Mouse (Mus musculus) thymus, adult 2 months (tissue): ENCODE results near the gene Otop2. TPM values are rescaled to one million over a fixed set of nuclear protein-coding genes. Genes with fewer than 3 reads are reported as not detected.

Experiments
- DNase-seq: peaks from one replicate; pipeline ENCODE4 v3.0.0; 2021
- H3K27ac ChIP-seq: fragments of 200-500 bp; 2 replicates; pipeline ENCODE4 v1.5.1; 2012; ENCODE audit warnings: low read length, control low read depth; ENCODE audit not compliant: control insufficient read depth, insufficient read depth
- H3K27me3 ChIP-seq: fragments of 200-500 bp; 2 replicates; pipeline ENCODE4 v1.6.1; 2012; ENCODE audit warnings: mild to moderate bottlenecking, low read length, moderate library complexity, mixed read lengths; ENCODE audit not compliant: control insufficient read depth, insufficient read depth
- H3K36me3 ChIP-seq: fragments of 200-500 bp; 2 replicates; pipeline ENCODE4 v1.6.1; 2012; ENCODE audit warnings: mild to moderate bottlenecking, low read length, moderate library complexity; ENCODE audit not compliant: control insufficient read depth, insufficient read depth
- H3K4me1 ChIP-seq: fragments of 200-500 bp; replicated peaks from 2 replicates; pipeline ENCODE4 v1.6.1; 2012; ENCODE audit warnings: low read length; ENCODE audit not compliant: control insufficient read depth, insufficient read depth
- H3K4me3 ChIP-seq: fragments of 200-500 bp; 2 replicates; pipeline ENCODE4 v1.5.1; 2012; ENCODE audit warnings: mild to moderate bottlenecking, low read length, control low read depth, moderate library complexity; ENCODE audit not compliant: control insufficient read depth, insufficient read depth
- CTCF ChIP-seq: fragments of 200-500 bp; IDR thresholded peaks from 2 replicates; pipeline ENCODE4 v1.5.1; 2012; ENCODE audit warnings: mild to moderate bottlenecking, control low read depth, low read length, moderate library complexity, borderline replicate concordance; ENCODE audit not compliant: control insufficient read depth, poor library complexity, insufficient read depth; ENCODE audit errors: extremely low read depth
- POLR2A ChIP-seq: fragments of 200-500 bp; IDR thresholded peaks from 2 replicates; pipeline ENCODE4 v1.6.1; 2012; ENCODE audit warnings: mild to moderate bottlenecking, low read length, control low read depth, moderate library complexity; ENCODE audit not compliant: control insufficient read depth, poor library complexity, insufficient read depth; ENCODE audit errors: extremely low read depth
- WGBS: fragments of 180-500 bp; shearing (Covaris S2); methylation state at CpG from one replicate; pipeline ENCODE4 v1.1.7; 2018; 5-methylcytosine and 5-hydroxymethylcytosine counted together
- polyA plus RNA-seq: library from polyadenylated mRNA; depleted of rRNA; stranded (reverse); fragments of >200 nt; gene quantifications from 2 replicates; pipeline ENCODE4 v1.2.3, GENCODE M21; 2012

Gene Otop2
- polyA plus RNA-seq, 1 experiment, result 0.32 TPM

GRCm38 (mm10) chr11:115314249-115314648, 7.3 kb downstream of the Otop2 start:
- WGBS, result 25% methylated on average over 2 of the region's 2 CpGs
- H3K27me3 ChIP-seq, result peaks cover 17% of the 10 kb centered on the region; the same call in 1 of the 2 replicates

GRCm38 (mm10) chr11:115317204-115317603, 10.2 kb downstream of the Otop2 start:
- H3K4me3 ChIP-seq, result no peak overlapping the region
- DNase-seq, result no peak
- TF ChIP-seq POLR2A (no peak), CTCF (no peak)
- H3K36me3 ChIP-seq, result no peaks in the 10 kb centered on the region
- peaks cover 39% of the 10 kb centered on the region; the same call in 1 of the 2 replicates for H3K27me3 ChIP-seq
- no peaks in the 10 kb centered on the region for H3K4me1 ChIP-seq
- 71% methylated on average over 7 of the region's 7 CpGs for WGBS
- no peak overlapping the region for H3K27ac ChIP-seq

More at GRCm38 (mm10) chr11:115314249-115314648, 7.3 kb downstream of the Otop2 start:
- no peak overlapping the region for H3K4me3 ChIP-seq
- no peaks in the 10 kb centered on the region for H3K4me1 ChIP-seq
- no peak overlapping the region for H3K27ac ChIP-seq
- no peak for DNase-seq
- no peaks in the 10 kb centered on the region for H3K36me3 ChIP-seq
- TF ChIP-seq CTCF (no peak), POLR2A (no peak)

DNA sequence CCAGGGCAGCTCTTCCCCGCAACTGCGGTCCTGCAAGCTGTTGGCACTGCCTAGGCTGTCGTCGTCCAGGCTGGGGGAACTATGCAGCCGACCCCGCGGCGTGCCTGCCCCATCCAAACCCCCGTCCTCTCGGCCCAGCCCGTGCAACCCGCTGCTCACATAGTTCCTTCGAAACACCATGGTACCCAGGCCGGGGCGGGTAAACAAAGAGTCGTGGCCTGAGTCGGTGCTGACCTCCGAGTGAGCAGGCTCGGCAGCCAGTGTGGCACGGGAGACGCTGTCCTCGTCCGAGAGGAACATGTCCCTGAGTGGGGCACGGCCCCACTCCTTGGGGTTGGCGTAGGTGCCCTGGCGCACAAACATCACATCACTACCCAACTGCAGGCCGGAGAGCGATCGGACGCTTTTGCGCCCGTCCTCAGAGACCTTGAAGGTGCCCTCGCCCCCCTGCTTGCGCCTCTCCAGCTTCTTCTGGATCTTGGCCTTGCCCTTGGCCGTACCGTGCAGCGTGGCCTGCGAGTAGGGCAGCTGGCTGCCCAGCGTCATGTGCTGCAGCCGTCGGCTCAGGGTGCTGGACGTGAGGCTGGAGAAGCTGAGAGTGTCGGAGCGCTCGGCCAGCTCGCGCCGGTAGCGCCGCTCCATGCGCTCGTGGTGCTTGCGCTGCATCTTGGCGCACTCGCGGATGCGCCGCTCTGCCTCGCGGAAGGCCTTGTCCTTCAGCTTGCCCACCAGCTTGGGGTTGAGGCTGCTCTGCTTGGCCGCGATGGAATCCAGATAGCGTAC, 11.5 kb downstream of the Otop2 start:
- peaks cover 44% of the 10 kb centered on the region; the same call in 1 of the 2 replicates for H3K27me3 ChIP-seq
- H3K4me3 ChIP-seq, result no peak overlapping the region
- no peak overlapping the region for H3K27ac ChIP-seq
- no peak for DNase-seq
- H3K4me1 ChIP-seq, result no peaks in the 10 kb centered on the region
- TF ChIP-seq POLR2A (no peak), CTCF (no peak)
- WGBS, result 12% methylated on average over 63 of the region's 63 CpGs
- H3K36me3 ChIP-seq, result no peaks in the 10 kb centered on the region

DNA sequence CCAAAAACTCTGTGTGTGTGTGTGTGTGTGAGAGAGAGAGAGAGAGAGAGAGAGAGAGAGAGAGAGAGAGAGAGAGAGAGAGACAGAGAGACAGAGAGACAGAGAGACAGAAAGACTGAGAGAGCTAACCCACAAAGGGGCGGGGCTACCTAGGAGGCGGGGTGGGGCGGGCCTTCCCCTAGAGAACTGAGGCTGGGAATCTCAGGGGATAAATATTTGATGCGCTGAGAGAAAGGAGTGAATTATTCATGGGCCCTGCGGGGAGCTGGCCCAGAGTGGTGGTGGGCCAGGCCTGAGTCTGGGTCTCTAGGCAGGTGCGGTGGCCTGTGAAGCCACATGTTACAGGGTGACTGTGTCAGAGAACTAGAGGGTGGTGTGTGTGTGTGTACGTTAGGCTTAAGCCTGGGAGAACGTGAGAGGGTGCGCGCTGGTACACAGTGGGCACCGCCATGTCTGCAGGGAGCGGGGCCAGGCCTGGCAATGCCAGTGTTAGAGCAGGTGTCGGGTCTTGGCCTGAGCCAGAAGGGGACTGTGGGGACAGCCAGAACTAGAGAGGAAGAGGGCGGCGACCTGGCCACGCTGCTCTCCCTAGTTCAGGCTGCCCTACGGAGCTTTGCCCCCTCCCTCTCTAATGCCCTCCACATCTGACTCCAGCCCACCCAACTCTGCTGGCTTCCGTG, 12.9 kb downstream of the Otop2 start:
- H3K36me3 ChIP-seq, result no peaks in the 10 kb centered on the region
- DNase-seq, result no peak
- WGBS, result 15% methylated on average over 18 of the region's 18 CpGs
- H3K4me3 ChIP-seq, result no peak overlapping the region
- peaks cover 45% of the 10 kb centered on the region; the same call in 1 of the 2 replicates for H3K27me3 ChIP-seq
- H3K4me1 ChIP-seq, result no peaks in the 10 kb centered on the region
- TF ChIP-seq POLR2A, result no peak
- no peak for TF ChIP-seq CTCF
- no peak overlapping the region for H3K27ac ChIP-seq

GRCm38 (mm10) chr11:115321906-115322693, 15.1 kb downstream of the Otop2 start, which contains the start of gene Ush1g:
Ush1g (minus strand) TSS chr11:115322041.
- Histone ChIP-seq H3K36me3 (no peaks in the 10 kb centered on the region), H3K27ac (no peak within 1 kb of the TSS), H3K4me3 (no peak within 1 kb of the TSS), H3K27me3 (peaks cover 39% of the 10 kb centered on the region; the same call in 1 of the 2 replicates), H3K4me1 (no peaks in the 10 kb centered on the region)
- TF ChIP-seq POLR2A (no peak), CTCF (peak; percentile 88)
- peak; percentile 32 for DNase-seq
- WGBS, result 6% methylated on average over 35 of the region's 35 CpGs

GRCm38 (mm10) chr11:115323354-115323753, 16.4 kb downstream of the Otop2 start:
- Histone ChIP-seq H3K4me1 (no peaks in the 10 kb centered on the region), H3K36me3 (no peaks in the 10 kb centered on the region), H3K27me3 (peaks cover 34% of the 10 kb centered on the region; the same call in 1 of the 2 replicates), H3K27ac (no peak overlapping the region), H3K4me3 (no peak overlapping the region)
- WGBS, result 21% methylated on average over 32 of the region's 32 CpGs
- TF ChIP-seq POLR2A (no peak), CTCF (no peak)
- DNase-seq, result no peak

- WGBS, result 62% methylated on average over 7 of the region's 7 CpGs
- DNase-seq, result no peak
- peaks cover 10% of the 10 kb centered on the region; the same call in 1 of the 2 replicates for H3K27me3 ChIP-seq
- TF ChIP-seq POLR2A, result no peak
- no peak for TF ChIP-seq CTCF
- H3K4me1 ChIP-seq, result no peaks in the 10 kb centered on the region
- H3K4me3 ChIP-seq, result no peak overlapping the region
- H3K27ac ChIP-seq, result no peak overlapping the region
- H3K36me3 ChIP-seq, result no peaks in the 10 kb centered on the region
Measured at GRCm38 (mm10) chr11:115326730-115327129, 19.8 kb downstream of the Otop2 start.
